Mouse (Mus musculus): Measurements from ENCODE around the gene Zfp462. TPM values are rescaled to one million over a fixed set of nuclear protein-coding genes. Genes with fewer than 3 reads are reported as not detected.
"Not testable (repeated sequence)": the region's sequence is repeated elsewhere in the genome, so short reads cannot be mapped to it uniquely, and the experiment has no call there.

The Zfp462 gene
- polyA plus RNA-seq, 1 experiment from 2014 or later: 9.0 TPM

GRCm38 (mm10) chr4:54979771-54980472 lies 35.1 kb downstream of the Zfp462 start:
- ATAC-seq: no peak
- peaks cover 6% of the 10 kb centered on the region for H3K4me1 ChIP-seq (ENCODE audit: control insufficient read depth, insufficient read depth, low read depth, low read length)
- H3K27ac ChIP-seq (ENCODE audit: low read depth, low read length): no peak overlapping the region
- H3K27me3 ChIP-seq (replicated peaks; ENCODE audit: control insufficient read depth, insufficient read depth, low read length): no peaks in the 10 kb centered on the region
- H3K9me3 ChIP-seq (ENCODE audit: control insufficient read depth, low read length): no peaks in the 10 kb centered on the region
- 82% methylated on average over 13 of the region's 13 CpGs for WGBS
- H3K4me3 ChIP-seq (ENCODE audit: low read length): no peak overlapping the region
- H3K36me3 ChIP-seq (ENCODE audit: control insufficient read depth, insufficient read depth, low read length): peaks cover 3% of the 10 kb centered on the region; the same call in 1 of the 2 replicates
- no peak overlapping the region for H3K9ac ChIP-seq (ENCODE audit: low read depth, low read length)
- H3K4me2 ChIP-seq (ENCODE audit: low read length): no peak overlapping the region

GRCm38 (mm10) chr4:54984502-54984901 lies 39.7 kb downstream of the Zfp462 start:
- ATAC-seq: no peak
- Histone ChIP-seq H3K27ac (ENCODE audit: low read depth, low read length) (no peak overlapping the region), H3K4me1 (ENCODE audit: control insufficient read depth, insufficient read depth, low read depth, low read length) (no peaks in the 10 kb centered on the region; the same call in 1 of the 2 replicates), H3K27me3 (replicated peaks; ENCODE audit: control insufficient read depth, insufficient read depth, low read length) (no peaks in the 10 kb centered on the region), H3K4me2 (ENCODE audit: low read length) (no peak overlapping the region), H3K36me3 (ENCODE audit: control insufficient read depth, insufficient read depth, low read length) (peaks cover 3% of the 10 kb centered on the region; the same call in 1 of the 2 replicates), H3K9me3 (ENCODE audit: control insufficient read depth, low read length) (no peaks in the 10 kb centered on the region), H3K4me3 (ENCODE audit: low read length) (no peak overlapping the region), H3K9ac (ENCODE audit: low read depth, low read length) (no peak overlapping the region)
- WGBS: 89% methylated on average over 2 of the region's 2 CpGs

GRCm38 (mm10) chr4:54986671-54987070 lies 41.8 kb downstream of the Zfp462 start:
- ATAC-seq: no peak
- no peaks in the 10 kb centered on the region for H3K27me3 ChIP-seq (replicated peaks; ENCODE audit: control insufficient read depth, insufficient read depth, low read length)
- H3K9ac ChIP-seq (ENCODE audit: low read depth, low read length): no peak overlapping the region
- H3K9me3 ChIP-seq (ENCODE audit: control insufficient read depth, low read length): no peaks in the 10 kb centered on the region
- no peaks in the 10 kb centered on the region for H3K36me3 ChIP-seq (ENCODE audit: control insufficient read depth, insufficient read depth, low read length)
- H3K27ac ChIP-seq (ENCODE audit: low read depth, low read length): no peak overlapping the region
- 89% methylated on average over 4 of the region's 4 CpGs for WGBS
- no peak overlapping the region for H3K4me2 ChIP-seq (ENCODE audit: low read length)
- no peak overlapping the region for H3K4me3 ChIP-seq (ENCODE audit: low read length)
- no peaks in the 10 kb centered on the region; the same call in 1 of the 2 replicates for H3K4me1 ChIP-seq (ENCODE audit: control insufficient read depth, insufficient read depth, low read depth, low read length)

GRCm38 (mm10) chr4:54987256-54987655 lies 42.4 kb downstream of the Zfp462 start:
- Histone ChIP-seq H3K4me2 (ENCODE audit: low read length) (no peak overlapping the region), H3K4me1 (ENCODE audit: control insufficient read depth, insufficient read depth, low read depth, low read length) (no peaks in the 10 kb centered on the region), H3K36me3 (ENCODE audit: control insufficient read depth, insufficient read depth, low read length) (no peaks in the 10 kb centered on the region), H3K9ac (ENCODE audit: low read depth, low read length) (no peak overlapping the region), H3K4me3 (ENCODE audit: low read length) (no peak overlapping the region), H3K27ac (ENCODE audit: low read depth, low read length) (no peak overlapping the region), H3K9me3 (ENCODE audit: control insufficient read depth, low read length) (no peaks in the 10 kb centered on the region), H3K27me3 (replicated peaks; ENCODE audit: control insufficient read depth, insufficient read depth, low read length) (no peaks in the 10 kb centered on the region)
- ATAC-seq: no peak
- WGBS: 43% methylated on average over 3 of the region's 3 CpGs

- H3K36me3 ChIP-seq (ENCODE audit: control insufficient read depth, insufficient read depth, low read length): no peaks in the 10 kb centered on the region
- no peaks in the 10 kb centered on the region for H3K27me3 ChIP-seq (replicated peaks; ENCODE audit: control insufficient read depth, insufficient read depth, low read length)
- H3K27ac ChIP-seq (ENCODE audit: low read depth, low read length): no peak overlapping the region
- H3K4me1 ChIP-seq (ENCODE audit: control insufficient read depth, insufficient read depth, low read depth, low read length): no peaks in the 10 kb centered on the region
- H3K4me2 ChIP-seq (ENCODE audit: low read length): no peak overlapping the region
- H3K9ac ChIP-seq (ENCODE audit: low read depth, low read length): no peak overlapping the region
- H3K9me3 ChIP-seq (ENCODE audit: control insufficient read depth, low read length): no peaks in the 10 kb centered on the region
- no peak overlapping the region for H3K4me3 ChIP-seq (ENCODE audit: low read length)
- 85% methylated on average over 1 of the region's 1 CpGs for WGBS
- no peak for ATAC-seq
Measured at GRCm38 (mm10) chr4:54987926-54988325, 43.1 kb downstream of the Zfp462 start.

GRCm38 (mm10) chr4:54991973-54992372 lies 47.1 kb downstream of the Zfp462 start:
- no peaks in the 10 kb centered on the region for H3K4me1 ChIP-seq (ENCODE audit: control insufficient read depth, insufficient read depth, low read depth, low read length)
- 65% methylated on average over 5 of the region's 5 CpGs for WGBS
- no peaks in the 10 kb centered on the region for H3K36me3 ChIP-seq (ENCODE audit: control insufficient read depth, insufficient read depth, low read length)
- no peaks in the 10 kb centered on the region for H3K27me3 ChIP-seq (replicated peaks; ENCODE audit: control insufficient read depth, insufficient read depth, low read length)
- no peak for ATAC-seq
- H3K27ac ChIP-seq (ENCODE audit: low read depth, low read length): no peak overlapping the region
- H3K4me2 ChIP-seq (ENCODE audit: low read length): no peak overlapping the region
- no peaks in the 10 kb centered on the region for H3K9me3 ChIP-seq (ENCODE audit: control insufficient read depth, low read length)
- no peak overlapping the region for H3K4me3 ChIP-seq (ENCODE audit: low read length)
- H3K9ac ChIP-seq (ENCODE audit: low read depth, low read length): no peak overlapping the region

GRCm38 (mm10) chr4:54993001-54993400 lies 48.2 kb downstream of the Zfp462 start:
- not testable (repeated sequence) for ATAC-seq; H3K27me3 ChIP-seq (replicated peaks; ENCODE audit: control insufficient read depth, insufficient read depth, low read length); H3K4me2 ChIP-seq (ENCODE audit: low read length); H3K27ac ChIP-seq (ENCODE audit: low read depth, low read length); H3K4me1 ChIP-seq (ENCODE audit: control insufficient read depth, insufficient read depth, low read depth, low read length); H3K9me3 ChIP-seq (ENCODE audit: control insufficient read depth, low read length); H3K9ac ChIP-seq (ENCODE audit: low read depth, low read length); H3K36me3 ChIP-seq (ENCODE audit: control insufficient read depth, insufficient read depth, low read length); H3K4me3 ChIP-seq (ENCODE audit: low read length)

GRCm38 (mm10) chr4:54995258-54995657 lies 50.4 kb downstream of the Zfp462 start:
- 88% methylated on average over 1 of the region's 1 CpGs for WGBS
- H3K4me1 ChIP-seq (ENCODE audit: control insufficient read depth, insufficient read depth, low read depth, low read length): no peaks in the 10 kb centered on the region
- no peak overlapping the region for H3K4me3 ChIP-seq (ENCODE audit: low read length)
- no peaks in the 10 kb centered on the region for H3K9me3 ChIP-seq (ENCODE audit: control insufficient read depth, low read length)
- H3K27me3 ChIP-seq (replicated peaks; ENCODE audit: control insufficient read depth, insufficient read depth, low read length): no peaks in the 10 kb centered on the region
- no peaks in the 10 kb centered on the region for H3K36me3 ChIP-seq (ENCODE audit: control insufficient read depth, insufficient read depth, low read length)
- ATAC-seq: no peak
- H3K27ac ChIP-seq (ENCODE audit: low read depth, low read length): no peak overlapping the region
- no peak overlapping the region for H3K9ac ChIP-seq (ENCODE audit: low read depth, low read length)
- H3K4me2 ChIP-seq (ENCODE audit: low read length): no peak overlapping the region

GRCm38 (mm10) chr4:54996064-54996463 lies 51.2 kb downstream of the Zfp462 start:
- 98% methylated on average over 2 of the region's 2 CpGs for WGBS
- Histone ChIP-seq H3K4me3 (ENCODE audit: low read length) (no peak overlapping the region), H3K27ac (ENCODE audit: low read depth, low read length) (no peak overlapping the region), H3K4me1 (ENCODE audit: control insufficient read depth, insufficient read depth, low read depth, low read length) (no peaks in the 10 kb centered on the region), H3K36me3 (ENCODE audit: control insufficient read depth, insufficient read depth, low read length) (no peaks in the 10 kb centered on the region), H3K9me3 (ENCODE audit: control insufficient read depth, low read length) (no peaks in the 10 kb centered on the region), H3K9ac (ENCODE audit: low read depth, low read length) (no peak overlapping the region), H3K27me3 (replicated peaks; ENCODE audit: control insufficient read depth, insufficient read depth, low read length) (no peaks in the 10 kb centered on the region), H3K4me2 (ENCODE audit: low read length) (no peak overlapping the region)
- no peak for ATAC-seq
